Mouse (Mus musculus): ENCODE measurements around the gene Stard7. TPM values are rescaled to one million over a fixed set of nuclear protein-coding genes. Genes with fewer than 3 reads are reported as not detected.

Stard7 gene
- polyA plus RNA-seq (2015; fragmentation: Nextera tagmentation; extraction: Ambion mirVana): 94.7 and 99.8 TPM in 2 replicates

- H3K27me3 ChIP-seq: no peaks in the 10 kb centered on the region
- peak within 1 kb of the TSS; percentile 93 for H3K27ac ChIP-seq (replicated peaks)
- peak within 1 kb of the TSS; percentile 88 for H3K9ac ChIP-seq (replicated peaks)
- H3K4me3 ChIP-seq: peak within 1 kb of the TSS; percentile 90
- under 1% methylated on average over 49 of the region's 49 CpGs for WGBS
- H3K36me3 ChIP-seq: no peaks in the 10 kb centered on the region
- H3K4me2 ChIP-seq (replicated peaks): peak within 1 kb of the TSS; percentile 88
- peaks cover 24% of the 10 kb centered on the region for H3K4me1 ChIP-seq
- no peaks in the 10 kb centered on the region for H3K9me3 ChIP-seq
- peak; percentile 99 for ATAC-seq (replicated peaks)
Observed at GRCm38 (mm10) chr2:127269491-127270299, at the start of gene Stard7. TSS of gene Stard7 (plus strand) at chr2:127270218.

GRCm38 (mm10) chr2:127225261-127225660 is 44.8 kb upstream of the Stard7 start:
- ATAC-seq (replicated peaks): no peak
- Histone ChIP-seq H3K4me1 (no peaks in the 10 kb centered on the region), H3K27ac (replicated peaks) (no peak overlapping the region), H3K4me3 (no peak overlapping the region), H3K36me3 (peaks cover 96% of the 10 kb centered on the region), H3K4me2 (replicated peaks) (no peak overlapping the region), H3K9me3 (no peaks in the 10 kb centered on the region), H3K9ac (replicated peaks) (no peak overlapping the region), H3K27me3 (no peaks in the 10 kb centered on the region)
- WGBS: 96% methylated on average over 3 of the region's 3 CpGs

GRCm38 (mm10) chr2:127237897-127238610 is 32.0 kb upstream of the Stard7 start:
- H3K9me3 ChIP-seq: no peaks in the 10 kb centered on the region
- H3K27ac ChIP-seq (replicated peaks): no peak overlapping the region
- H3K4me3 ChIP-seq: no peak overlapping the region
- H3K9ac ChIP-seq (replicated peaks): no peak overlapping the region
- H3K4me1 ChIP-seq: no peaks in the 10 kb centered on the region
- H3K4me2 ChIP-seq (replicated peaks): no peak overlapping the region
- WGBS: 94% methylated on average over 11 of the region's 11 CpGs
- ATAC-seq (replicated peaks): no peak
- H3K36me3 ChIP-seq: peaks cover 93% of the 10 kb centered on the region
- H3K27me3 ChIP-seq: no peaks in the 10 kb centered on the region

DNA sequence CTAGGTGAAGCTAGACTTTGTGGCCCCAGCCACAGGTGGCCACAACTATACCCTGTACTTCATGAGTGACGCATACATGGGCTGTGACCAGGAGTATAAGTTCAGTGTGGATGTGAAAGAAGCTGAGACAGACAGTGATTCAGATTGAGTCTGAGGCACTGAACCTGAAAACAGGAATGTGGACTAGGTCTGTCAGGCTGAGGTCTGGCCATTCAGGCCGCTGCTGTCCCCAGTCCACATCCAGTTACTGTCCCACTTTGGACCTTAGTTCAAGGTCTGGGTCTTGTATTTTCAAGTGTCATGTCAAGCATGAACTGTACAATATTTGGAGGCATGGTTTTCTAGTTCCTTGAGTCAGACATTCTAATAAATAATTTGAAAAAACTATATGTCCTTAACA is 30.0 kb upstream of the Stard7 start:
- Histone ChIP-seq H3K27me3 (no peaks in the 10 kb centered on the region), H3K4me3 (no peak overlapping the region), H3K9me3 (no peaks in the 10 kb centered on the region), H3K27ac (replicated peaks) (no peak overlapping the region), H3K36me3 (peaks cover 90% of the 10 kb centered on the region), H3K4me1 (no peaks in the 10 kb centered on the region), H3K9ac (replicated peaks) (no peak overlapping the region), H3K4me2 (replicated peaks) (no peak overlapping the region)
- WGBS: 96% methylated on average over 2 of the region's 2 CpGs
- ATAC-seq (replicated peaks): no peak

DNA sequence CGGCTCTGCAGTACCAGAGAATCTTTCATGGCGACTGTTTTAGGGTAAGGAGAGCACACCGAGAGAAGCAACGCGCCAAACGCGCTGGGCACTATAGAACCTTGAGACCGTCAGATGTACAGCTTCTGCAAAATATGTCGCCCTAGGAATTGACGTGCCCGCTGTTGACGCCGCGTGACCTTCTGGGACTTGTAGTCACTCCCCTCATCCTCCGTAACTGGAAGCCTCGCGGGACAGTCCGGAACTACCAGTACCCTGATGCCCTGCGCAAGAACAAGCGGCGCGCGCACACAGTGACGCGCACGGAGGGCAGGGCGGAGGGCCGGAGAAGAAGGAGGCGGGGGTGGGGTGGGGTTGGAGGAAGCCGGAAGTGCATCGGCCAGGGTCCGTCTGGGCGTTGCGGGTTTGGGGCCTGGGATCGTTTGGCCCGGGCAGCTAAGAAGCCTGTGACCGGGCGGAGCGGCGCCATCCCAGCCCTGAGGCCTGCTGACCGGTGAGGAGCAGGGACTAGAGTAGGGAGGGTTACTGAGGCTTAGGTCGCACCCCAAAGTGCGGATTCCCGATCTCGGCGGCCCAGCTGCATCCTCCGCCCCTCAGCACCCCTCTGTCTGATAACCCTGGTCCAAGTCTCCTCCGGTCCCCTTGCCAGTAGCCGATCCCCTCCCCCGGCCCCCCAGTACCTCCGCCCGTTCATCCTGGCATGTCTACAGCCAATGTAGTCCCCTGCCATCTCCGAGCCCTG is 22.3 kb upstream of the Stard7 start, which contains the start of the genes Ciao1 and Tmem127:
Ciao1 (minus strand) TSS at position 225 of the 742 bp plus-strand sequence.
Tmem127 (plus strand) TSS at position 317 of the 742 bp plus-strand sequence.
- Histone ChIP-seq H3K9me3 (no peaks in the 10 kb centered on the region), H3K4me3 (peak within 1 kb of the TSS; percentile 94)
- peak; percentile 99 for ATAC-seq (replicated peaks)

GRCm38 (mm10) chr2:127248334-127249004 is 21.5 kb upstream of the Stard7 start:
- Histone ChIP-seq H3K4me3 (peak overlapping the region; percentile 94), H3K9ac (replicated peaks) (peak overlapping the region; percentile 86), H3K4me2 (replicated peaks) (peak overlapping the region; percentile 95), H3K4me1 (peaks cover 36% of the 10 kb centered on the region), H3K27me3 (no peaks in the 10 kb centered on the region), H3K9me3 (no peaks in the 10 kb centered on the region), H3K27ac (replicated peaks) (peak overlapping the region; percentile 84), H3K36me3 (peaks cover 26% of the 10 kb centered on the region)
- WGBS: under 1% methylated on average over 39 of the region's 39 CpGs
- ATAC-seq (replicated peaks): peak; percentile 67

More for the DNA sequence above, 22.3 kb upstream of the Stard7 start, which contains the start of the genes Ciao1 and Tmem127:
- under 1% methylated on average over 53 of the region's 53 CpGs for WGBS
- Histone ChIP-seq H3K36me3 (peaks cover 32% of the 10 kb centered on the region), H3K27me3 (no peaks in the 10 kb centered on the region), H3K27ac (replicated peaks) (peak within 1 kb of the TSS; percentile 84), H3K4me2 (replicated peaks) (peak within 1 kb of the TSS; percentile 95), H3K9ac (replicated peaks) (peak within 1 kb of the TSS; percentile 87), H3K4me1 (peaks cover 36% of the 10 kb centered on the region)

GRCm38 (mm10) chr2:127250291-127251008 is 19.6 kb upstream of the Stard7 start:
- Histone ChIP-seq H3K4me3 (no peak overlapping the region), H3K9me3 (no peaks in the 10 kb centered on the region), H3K27ac (replicated peaks) (no peak overlapping the region)

DNA sequence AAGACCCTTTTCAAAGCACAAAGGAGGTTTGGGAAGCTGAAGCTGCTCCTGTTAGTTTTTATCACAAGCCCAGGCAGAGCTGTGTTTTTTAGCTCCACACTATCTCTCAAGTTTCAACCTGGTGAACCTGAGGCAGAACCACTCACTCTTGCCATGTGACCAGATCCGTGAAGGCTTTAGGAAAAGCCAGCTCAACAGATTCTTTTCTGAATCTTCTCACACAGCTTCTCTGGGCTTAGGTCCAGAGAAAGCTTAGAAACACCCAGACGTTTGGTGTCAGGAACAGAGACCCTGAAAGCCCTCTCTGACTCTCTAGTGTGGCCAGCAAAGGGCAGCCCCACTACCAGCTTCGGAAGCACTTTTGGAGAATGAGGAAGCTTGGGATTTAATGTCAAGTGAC is 18.6 kb upstream of the Stard7 start:
- Histone ChIP-seq H3K4me3 (no peak overlapping the region), H3K27ac (replicated peaks) (no peak overlapping the region), H3K36me3 (0 out of 2 replicates have a peak, but pooled peaks cover 3% of the 10 kb centered on the region), H3K4me1 (peaks cover 33% of the 10 kb centered on the region), H3K9ac (replicated peaks) (no peak overlapping the region), H3K27me3 (no peaks in the 10 kb centered on the region), H3K9me3 (no peaks in the 10 kb centered on the region), H3K4me2 (replicated peaks) (no peak overlapping the region)
- 70% methylated on average over 3 of the region's 3 CpGs for WGBS
- no peak for ATAC-seq (replicated peaks)

More at GRCm38 (mm10) chr2:127250291-127251008, 19.6 kb upstream of the Stard7 start:
- no peak overlapping the region for H3K4me2 ChIP-seq (replicated peaks)
- 94% methylated on average over 9 of the region's 9 CpGs for WGBS
- peaks cover 36% of the 10 kb centered on the region for H3K4me1 ChIP-seq
- H3K36me3 ChIP-seq: peaks cover 7% of the 10 kb centered on the region
- H3K9ac ChIP-seq (replicated peaks): no peak overlapping the region; the same call in 1 of the 2 replicates
- ATAC-seq (replicated peaks): no peak
- no peaks in the 10 kb centered on the region for H3K27me3 ChIP-seq

- no peak overlapping the region for H3K4me2 ChIP-seq (replicated peaks)
Observed at GRCm38 (mm10) chr2:127251880-127252527, 18.0 kb upstream of the Stard7 start.

GRCm38 (mm10) chr2:127252787-127253186 is 17.2 kb upstream of the Stard7 start:
- H3K27ac ChIP-seq (replicated peaks): no peak overlapping the region
- no peak for ATAC-seq (replicated peaks)
- no peaks in the 10 kb centered on the region for H3K9me3 ChIP-seq
- H3K36me3 ChIP-seq: peaks cover 14% of the 10 kb centered on the region; the same call in 1 of the 2 replicates
- no peak overlapping the region for H3K4me2 ChIP-seq (replicated peaks)
- WGBS: 87% methylated on average over 5 of the region's 5 CpGs
- no peaks in the 10 kb centered on the region for H3K27me3 ChIP-seq
- H3K9ac ChIP-seq (replicated peaks): no peak overlapping the region
- H3K4me3 ChIP-seq: no peak overlapping the region
- peaks cover 26% of the 10 kb centered on the region for H3K4me1 ChIP-seq

More at GRCm38 (mm10) chr2:127251880-127252527, 18.0 kb upstream of the Stard7 start:
- no peak overlapping the region for H3K27ac ChIP-seq (replicated peaks)
- H3K9ac ChIP-seq (replicated peaks): no peak overlapping the region
- H3K4me1 ChIP-seq: peaks cover 28% of the 10 kb centered on the region
- H3K36me3 ChIP-seq: peaks cover 6% of the 10 kb centered on the region; the same call in 1 of the 2 replicates
- ATAC-seq (replicated peaks): no peak
- H3K4me3 ChIP-seq: no peak overlapping the region
- WGBS: 87% methylated on average over 3 of the region's 3 CpGs
- no peaks in the 10 kb centered on the region for H3K9me3 ChIP-seq
- H3K27me3 ChIP-seq: no peaks in the 10 kb centered on the region
